Mouse (Mus musculus) midbrain, embryonic 12.5 days (tissue): ENCODE data around the gene Prg2. TPM values are rescaled to one million over a fixed set of nuclear protein-coding genes. Genes with fewer than 3 reads are reported as not detected.

ENCODE experiments used
- polyA plus RNA-seq: library from polyadenylated mRNA; unstranded; fragments of >200 nt; fragmentation: Nextera tagmentation; extraction: Ambion mirVana; gene quantifications from 2 replicates; pipeline ENCODE4 v1.2.1, GENCODE M21; 2016

The Prg2 gene
- polyA plus RNA-seq, 1 experiment from 2014 or later, result not detected

Other genes with a start within 250 kb of the Prg2 start
- 22.5 and 26.3 TPM in 2 replicates for gene Ypel4, start 246.4 kb upstream of the Prg2 start, polyA plus RNA-seq
- gene Gm19426, start 236.8 kb upstream of the Prg2 start, polyA plus RNA-seq, result 9.1 and 10.9 TPM in 2 replicates
- gene Serping1, start 205.0 kb upstream of the Prg2 start, polyA plus RNA-seq, result 38.8 and 46.2 TPM in 2 replicates
- gene Ube2l6, start 181.6 kb upstream of the Prg2 start, polyA plus RNA-seq, result 26.6 and 31.2 TPM in 2 replicates
- gene Smtnl1, start 157.8 kb upstream of the Prg2 start, polyA plus RNA-seq, result 0.13 TPM in 1 of 2 replicates, not detected in the other
- gene Timm10, start 153.5 kb upstream of the Prg2 start, polyA plus RNA-seq, result 32.7 and 35.8 TPM in 2 replicates
- gene Slc43a1, start 141.6 kb upstream of the Prg2 start, polyA plus RNA-seq, result 9.5 and 10.2 TPM in 2 replicates
- 4.1 and 5.4 TPM in 2 replicates for gene Rtn4rl2, start 93.8 kb upstream of the Prg2 start, polyA plus RNA-seq
- gene Slc43a3, start 43.9 kb upstream of the Prg2 start, polyA plus RNA-seq, result 10.5 and 14.1 TPM in 2 replicates
- not detected in 2 replicates for gene Prg3, start 7.8 kb downstream of the Prg2 start, polyA plus RNA-seq
- 261 and 262 TPM in 2 replicates for gene Ssrp1, start 56.8 kb downstream of the Prg2 start, polyA plus RNA-seq
- gene P2rx3, start 57.0 kb downstream of the Prg2 start, polyA plus RNA-seq, result 3.2 and 4.1 TPM in 2 replicates
- 40.3 and 48.0 TPM in 2 replicates for gene Tnks1bp1, start 67.6 kb downstream of the Prg2 start, polyA plus RNA-seq
- 32.9 and 33.8 TPM in 2 replicates for gene Aplnr, start 155.8 kb downstream of the Prg2 start, polyA plus RNA-seq
- 2.1 and 2.9 TPM in 2 replicates for gene Lrrc55, start 216.7 kb downstream of the Prg2 start, polyA plus RNA-seq